Mouse (Mus musculus) midbrain, embryonic 11.5 days (tissue): ENCODE data around the gene Igsf8. TPM values are rescaled to one million over a fixed set of nuclear protein-coding genes. Genes with fewer than 3 reads are reported as not detected.

ENCODE experiments used
- ATAC-seq: fragments of 200-750 bp; cut with Nextera tagmentation; 2 replicates; pipeline ENCODE4 v1.8.0; 2017; ENCODE audit warnings: moderate TSS enrichment, moderate library complexity; ENCODE audit not compliant: low FRiP score
- DNase-seq: peaks from one replicate; pipeline ENCODE4 v3.0.0; 2015; ENCODE audit warnings: low spot score; ENCODE audit errors: missing footprints
- H3K27ac ChIP-seq: fragments of 300-500 bp; sonication (generic); 2 replicates; pipeline ENCODE4 v1.5.1; 2014; ENCODE audit warnings: low read depth, low read length
- H3K27me3 ChIP-seq: fragments of 300-500 bp; sonication (generic); 2 replicates; pipeline ENCODE4 v1.6.1; 2014; ENCODE audit warnings: mild to moderate bottlenecking, low read length, moderate library complexity, mixed read lengths; ENCODE audit not compliant: control insufficient read depth, insufficient read depth
- H3K36me3 ChIP-seq: fragments of 300-500 bp; sonication (generic); 2 replicates; pipeline ENCODE4 v1.6.1; 2014; ENCODE audit warnings: mild to moderate bottlenecking, low read length, moderate library complexity, mixed read lengths; ENCODE audit not compliant: control insufficient read depth, insufficient read depth
- H3K4me1 ChIP-seq: fragments of 300-500 bp; sonication (generic); 2 replicates; pipeline ENCODE4 v1.6.1; 2014; ENCODE audit warnings: low read length; ENCODE audit not compliant: control insufficient read depth, insufficient read depth
- H3K4me2 ChIP-seq: fragments of 300-500 bp; sonication (generic); 2 replicates; pipeline ENCODE4 v1.6.1; 2014; ENCODE audit warnings: mild to moderate bottlenecking, moderate library complexity
- H3K4me3 ChIP-seq: fragments of 300-500 bp; sonication (generic); 2 replicates; pipeline ENCODE4 v1.5.1; 2014; ENCODE audit warnings: low read depth, low read length
- H3K9ac ChIP-seq: fragments of 300-500 bp; sonication (generic); 2 replicates; pipeline ENCODE4 v1.6.1; 2014; ENCODE audit warnings: low read length
- H3K9me3 ChIP-seq: fragments of 300-500 bp; sonication (generic); 2 replicates; pipeline ENCODE4 v1.6.1; 2016; ENCODE audit warnings: low read length; ENCODE audit not compliant: control insufficient read depth
- WGBS: fragments of 180-500 bp; shearing (Covaris S2); extraction: QIAGEN DNeasy Blood & Tissue Kit; methylation state at CpG from one replicate; pipeline ENCODE4 v1.1.7; 2014; 5-methylcytosine and 5-hydroxymethylcytosine counted together
- polyA plus RNA-seq: library from polyadenylated mRNA; unstranded; fragments of >200 nt; fragmentation: Nextera tagmentation; extraction: Ambion mirVana; gene quantifications from 2 replicates; pipeline ENCODE4 v1.2.1, GENCODE M21; 2014

Gene Igsf8
- polyA plus RNA-seq, 1 experiment from 2014 or later: 55.1 TPM

DNA sequence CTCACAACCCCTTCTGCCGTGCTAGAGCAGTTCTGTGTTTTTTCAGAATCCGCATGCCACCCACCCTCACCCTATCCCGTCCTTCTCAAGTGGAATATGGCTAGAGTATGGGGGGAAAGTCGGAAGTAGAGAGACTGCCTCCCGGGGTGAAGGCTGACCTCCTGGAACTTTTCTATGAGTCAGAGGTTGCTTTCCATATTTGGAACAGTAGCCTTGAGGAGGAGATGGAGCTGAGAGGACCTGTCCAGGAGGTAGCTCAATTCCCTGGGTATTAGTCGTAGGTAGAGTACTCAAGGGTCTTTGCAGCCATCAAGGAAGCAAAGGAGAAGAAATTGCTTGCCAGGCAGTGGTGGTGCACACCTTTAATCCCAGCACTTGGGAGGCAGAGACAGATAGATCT lies 90.6 kb downstream of the Igsf8 start:
- no peaks in the 10 kb centered on the region for H3K9me3 ChIP-seq
- no peak overlapping the region for H3K4me3 ChIP-seq
- H3K4me2 ChIP-seq: no peak overlapping the region
- no peak for ATAC-seq
- no peak overlapping the region for H3K27ac ChIP-seq
- H3K27me3 ChIP-seq: no peaks in the 10 kb centered on the region
- WGBS: 75% methylated on average over 6 of the region's 6 CpGs
- peaks cover 44% of the 10 kb centered on the region for H3K4me1 ChIP-seq
- H3K36me3 ChIP-seq: no peaks in the 10 kb centered on the region
- no peak for DNase-seq
- H3K9ac ChIP-seq: no peak overlapping the region

DNA sequence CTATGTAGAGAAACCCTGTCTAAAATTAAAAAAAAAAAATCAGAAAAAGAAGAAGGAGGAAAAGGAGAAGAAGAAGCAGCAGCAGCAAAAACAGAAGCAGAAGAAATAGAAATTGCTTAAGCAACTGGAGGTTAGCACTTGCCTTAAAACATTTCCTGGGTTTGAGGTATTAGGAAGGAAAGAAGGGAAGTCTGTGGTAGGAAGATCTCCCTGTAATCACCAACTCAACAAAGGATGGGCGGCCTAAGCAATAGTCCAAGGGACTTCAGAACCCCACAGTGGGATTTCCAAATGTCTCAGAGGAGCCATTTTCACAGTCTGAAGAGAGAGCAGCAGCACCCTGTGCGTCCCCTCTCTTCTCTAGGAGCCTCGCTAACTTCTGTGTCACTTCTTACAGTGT lies 91.0 kb downstream of the Igsf8 start:
- no peaks in the 10 kb centered on the region for H3K27me3 ChIP-seq
- no peak overlapping the region for H3K27ac ChIP-seq
- H3K36me3 ChIP-seq: no peaks in the 10 kb centered on the region
- DNase-seq: no peak
- H3K9me3 ChIP-seq: no peaks in the 10 kb centered on the region
- no peak overlapping the region for H3K9ac ChIP-seq
- H3K4me2 ChIP-seq: no peak overlapping the region
- WGBS: 85% methylated on average over 3 of the region's 3 CpGs
- H3K4me1 ChIP-seq: peaks cover 44% of the 10 kb centered on the region
- no peak for ATAC-seq
- H3K4me3 ChIP-seq: no peak overlapping the region

DNA sequence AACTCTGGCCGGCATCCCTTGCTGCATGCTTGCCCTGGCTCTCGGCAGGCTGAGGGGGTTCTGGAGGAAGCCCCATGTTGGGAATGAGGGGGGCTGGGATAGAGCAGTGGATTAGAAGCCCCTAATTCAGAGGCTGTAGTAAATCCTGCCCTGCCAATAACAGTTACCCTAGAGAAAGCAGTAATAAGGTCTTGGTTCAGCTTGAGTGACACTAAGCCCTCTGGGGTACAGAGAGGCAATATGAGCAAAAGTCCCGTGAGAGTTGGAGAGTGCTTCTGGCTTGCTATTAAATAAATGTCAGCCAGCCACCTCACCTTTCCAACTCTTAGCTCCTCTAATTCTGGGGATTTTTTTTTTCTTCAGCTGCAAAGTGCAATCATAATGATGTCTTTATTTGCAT lies 93.9 kb downstream of the Igsf8 start:
- Histone ChIP-seq H3K9me3 (no peaks in the 10 kb centered on the region), H3K27me3 (no peaks in the 10 kb centered on the region), H3K4me2 (no peak overlapping the region), H3K4me3 (no peak overlapping the region), H3K4me1 (peaks cover 35% of the 10 kb centered on the region), H3K36me3 (no peaks in the 10 kb centered on the region), H3K27ac (no peak overlapping the region), H3K9ac (no peak overlapping the region)
- WGBS: 14% methylated on average over 3 of the region's 3 CpGs
- ATAC-seq (peak; percentile 51), DNase-seq (peak; percentile 84)

DNA sequence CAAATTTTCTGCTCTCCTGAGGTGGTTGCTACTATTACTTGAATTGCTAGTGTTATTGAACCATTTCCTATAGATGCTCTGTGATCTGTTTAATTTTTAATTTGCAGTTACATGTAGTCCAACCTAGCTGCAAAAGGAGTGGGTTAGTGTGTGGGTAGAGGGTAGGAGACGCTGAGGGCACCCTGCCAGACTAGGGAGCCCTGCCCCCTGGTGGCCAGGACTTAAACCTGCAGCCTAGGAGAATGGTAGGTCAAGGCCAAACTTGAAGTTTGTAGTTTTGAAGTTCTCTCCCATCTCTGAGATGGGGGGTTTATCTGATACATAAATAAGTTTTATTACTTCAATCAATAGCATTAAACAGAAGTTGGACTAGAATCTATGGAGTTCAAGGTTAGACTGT lies 96.1 kb downstream of the Igsf8 start:
- ATAC-seq: peak; percentile 45; the same call in 1 of the 2 replicates
- no peaks in the 10 kb centered on the region for H3K36me3 ChIP-seq
- H3K4me3 ChIP-seq: no peak overlapping the region
- H3K4me1 ChIP-seq: peaks cover 18% of the 10 kb centered on the region
- no peak overlapping the region for H3K9ac ChIP-seq
- no peak overlapping the region for H3K27ac ChIP-seq
- WGBS: 6% methylated on average over 1 of the region's 1 CpGs
- H3K27me3 ChIP-seq: no peaks in the 10 kb centered on the region
- no peaks in the 10 kb centered on the region for H3K9me3 ChIP-seq
- H3K4me2 ChIP-seq: no peak overlapping the region
- DNase-seq: peak; percentile 92

DNA sequence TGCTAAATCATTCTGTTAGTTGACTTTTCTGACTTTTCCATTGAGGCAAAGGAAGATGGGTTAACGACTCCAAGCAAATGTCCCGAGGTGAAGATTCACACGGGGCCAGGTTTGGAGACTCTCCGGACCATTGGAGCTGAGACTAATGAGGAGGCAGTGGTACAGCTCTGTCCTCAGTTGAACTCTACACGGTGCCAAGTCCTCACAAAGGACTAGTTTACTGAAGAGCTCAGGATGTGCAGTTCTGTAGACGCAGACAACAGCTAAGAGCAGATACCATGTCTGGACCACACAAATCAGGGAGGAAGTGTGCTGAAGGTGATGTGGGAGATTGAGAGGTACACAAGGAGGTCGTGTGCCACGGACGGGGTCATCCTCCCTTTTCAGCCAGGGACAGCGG lies 96.9 kb downstream of the Igsf8 start:
- 61% methylated on average over 10 of the region's 10 CpGs for WGBS
- no peak overlapping the region for H3K9ac ChIP-seq
- no peak overlapping the region for H3K4me3 ChIP-seq
- peaks cover 18% of the 10 kb centered on the region for H3K4me1 ChIP-seq
- DNase-seq (no peak), ATAC-seq (no peak)
- H3K4me2 ChIP-seq: no peak overlapping the region
- H3K9me3 ChIP-seq: no peaks in the 10 kb centered on the region
- H3K27me3 ChIP-seq: no peaks in the 10 kb centered on the region
- H3K36me3 ChIP-seq: no peaks in the 10 kb centered on the region
- H3K27ac ChIP-seq: no peak overlapping the region

DNA sequence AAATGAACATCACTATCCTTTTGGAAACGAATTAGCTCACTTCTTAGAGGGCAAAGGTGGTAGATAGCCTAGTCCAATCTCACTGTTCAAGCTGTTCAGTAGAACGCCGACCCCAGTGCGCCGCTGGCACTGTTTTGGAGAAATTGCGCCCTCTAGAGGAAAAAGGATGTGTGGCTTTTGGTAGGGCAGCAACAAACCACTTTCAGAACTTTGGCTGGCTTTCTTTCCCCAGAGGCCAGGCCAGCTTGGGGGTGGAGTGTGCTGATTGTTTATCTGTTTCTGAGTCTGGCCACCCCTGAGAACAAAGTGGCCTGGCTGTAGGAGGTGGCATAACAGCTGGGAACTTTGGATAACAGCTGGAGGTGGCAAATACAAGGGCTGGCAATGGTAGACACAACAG lies 103.2 kb downstream of the Igsf8 start:
- no peaks in the 10 kb centered on the region for H3K27me3 ChIP-seq
- no peak overlapping the region for H3K27ac ChIP-seq
- H3K9ac ChIP-seq: no peak overlapping the region
- WGBS: 14% methylated on average over 6 of the region's 6 CpGs
- H3K9me3 ChIP-seq: no peaks in the 10 kb centered on the region
- DNase-seq: peak; percentile 93
- no peaks in the 10 kb centered on the region for H3K4me1 ChIP-seq
- H3K4me2 ChIP-seq: no peak overlapping the region
- peak; percentile 20; the same call in 1 of the 2 replicates for ATAC-seq
- no peak overlapping the region for H3K4me3 ChIP-seq
- H3K36me3 ChIP-seq: no peaks in the 10 kb centered on the region

DNA sequence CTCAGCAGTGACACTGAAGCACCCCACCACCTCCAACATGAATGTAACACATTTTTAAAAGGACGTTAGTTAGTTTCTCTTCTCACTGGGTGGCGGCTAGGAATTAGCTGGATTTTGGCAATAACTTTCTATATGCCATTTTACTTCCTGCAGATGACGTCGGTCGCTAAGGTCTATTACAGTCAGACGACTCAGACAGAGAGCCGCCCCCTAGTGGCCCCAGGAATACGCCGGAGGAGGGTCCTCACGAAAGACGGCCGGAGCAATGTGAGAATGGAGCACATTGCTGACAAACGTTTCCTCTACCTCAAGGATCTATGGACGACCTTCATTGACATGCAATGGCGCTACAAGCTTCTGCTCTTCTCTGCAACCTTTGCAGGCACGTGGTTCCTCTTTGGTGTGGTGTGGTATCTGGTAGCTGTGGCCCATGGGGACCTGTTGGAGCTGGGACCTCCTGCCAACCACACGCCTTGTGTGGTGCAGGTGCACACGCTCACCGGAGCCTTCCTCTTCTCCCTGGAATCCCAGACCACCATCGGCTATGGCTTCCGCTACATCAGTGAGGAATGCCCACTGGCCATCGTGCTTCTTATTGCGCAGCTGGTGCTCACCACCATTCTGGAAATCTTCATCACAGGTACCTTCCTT lies 107.5 kb downstream of the Igsf8 start:
- WGBS: 31% methylated on average over 23 of the region's 23 CpGs
- DNase-seq (peak; percentile 92), ATAC-seq (peak; percentile 60; the same call in 1 of the 2 replicates)
- no peaks in the 10 kb centered on the region for H3K36me3 ChIP-seq
- no peak overlapping the region for H3K27ac ChIP-seq
- H3K4me2 ChIP-seq: no peak overlapping the region
- H3K9ac ChIP-seq: no peak overlapping the region
- H3K4me3 ChIP-seq: no peak overlapping the region
- H3K4me1 ChIP-seq: no peaks in the 10 kb centered on the region
- no peaks in the 10 kb centered on the region for H3K9me3 ChIP-seq
- H3K27me3 ChIP-seq: no peaks in the 10 kb centered on the region

Other genes starting within 250 kb of the Igsf8 start
- 49.3 and 52.9 TPM in 2 replicates for gene Vangl2, start 233.2 kb upstream of the Igsf8 start, polyA plus RNA-seq
- 10.7 and 11.0 TPM in 2 replicates for gene Nhlh1, start 204.1 kb upstream of the Igsf8 start, polyA plus RNA-seq
- 178 and 194 TPM in 2 replicates for gene Copa, start 179.1 kb upstream of the Igsf8 start, polyA plus RNA-seq
- gene Ncstn, start 178.8 kb upstream of the Igsf8 start, polyA plus RNA-seq: 107 and 108 TPM in 2 replicates
- 152 and 153 TPM in 2 replicates for gene Pex19, start 134.9 kb upstream of the Igsf8 start, polyA plus RNA-seq
- gene Dcaf8, start 113.6 kb upstream of the Igsf8 start, polyA plus RNA-seq: 93.9 and 100.0 TPM in 2 replicates
- gene Pea15a, start 54.8 kb upstream of the Igsf8 start, polyA plus RNA-seq: 332 and 337 TPM in 2 replicates
- gene Casq1, start 41.8 kb upstream of the Igsf8 start, polyA plus RNA-seq: 1.4 and 2.1 TPM in 2 replicates
- not detected in 2 replicates for gene Atp1a4, start 3.2 kb upstream of the Igsf8 start, polyA plus RNA-seq
- 1.4 and 1.9 TPM in 2 replicates for gene Atp1a2, start 36.4 kb downstream of the Igsf8 start, polyA plus RNA-seq
- 0.37 and 0.43 TPM in 2 replicates for gene Kcnj9, start 67.7 kb downstream of the Igsf8 start, polyA plus RNA-seq
- gene Kcnj10, start 79.6 kb downstream of the Igsf8 start, polyA plus RNA-seq: 0.75 TPM in 2 replicates
- 11.0 and 12.2 TPM in 2 replicates for gene Pigm, start 114.9 kb downstream of the Igsf8 start, polyA plus RNA-seq
- 0.12 and 0.23 TPM in 2 replicates for gene Slamf9, start 213.7 kb downstream of the Igsf8 start, polyA plus RNA-seq
- gene Igsf9, start 220.1 kb downstream of the Igsf8 start, polyA plus RNA-seq: 48.8 and 49.7 TPM in 2 replicates
- gene Tagln2, start 238.4 kb downstream of the Igsf8 start, polyA plus RNA-seq: 36.3 and 39.1 TPM in 2 replicates